ENCODE assay signal across 17 mouse cellular contexts in genomic region chr11:54833833-54834232, GRCm38 (mm10). TPM values are rescaled to one million over a fixed set of nuclear protein-coding genes. Genes with fewer than 3 reads are reported as not detected.
A peak's percentile ranks its signal among the peaks of the same experiment; 100 is the strongest.
DNase-seq lines count a peak whose midpoint lies in the region; ATAC-seq lines count a peak whose summit lies in the region.
"Had no signal": no experiment of that assay in that cellular context is flagged by ENCODE, and none has a peak within 500 bp of the region (broad histone marks: within the 10 kb centered on the region; RNA-seq: fewer than 3 reads in every experiment).

No protein-coding gene starts in this region.

- peak; percentile 24 to 63 for DNase-seq in frontal cortex, postnatal 10 days (ENCODE audit: low spot score in 2 of 2)
- DNase-seq in left cerebral cortex, adult 18-20 months (ENCODE audit: low spot score in 2 of 2): peak; percentile 73 to 87
- DNase-seq in right cerebral cortex, postnatal 25 days: peak; percentile 85
- no peak for DNase-seq in cerebellum, adult 9-10 months
- DNase-seq: adrenal gland, postnatal 25 days; cerebellum, adult 11-12 months; heart, adult 11 months; heart, postnatal 14 days; kidney, adult 11 months; kidney, postnatal 4 days had no signal

- H3K36me3 ChIP-seq in kidney, embryonic 14.5 days (ENCODE audit: control insufficient read depth, insufficient read depth, low read length): no peaks in the 10 kb centered on the region
- no peaks in the 10 kb centered on the region for H3K36me3 ChIP-seq in heart, embryonic 12.5 days
- H3K36me3 ChIP-seq: neural tube, embryonic 15.5 days had no signal

- H3K4me1 ChIP-seq in kidney, embryonic 14.5 days (ENCODE audit: control insufficient read depth, insufficient read depth, low read length): no peaks in the 10 kb centered on the region
- no peaks in the 10 kb centered on the region for H3K4me1 ChIP-seq in heart, embryonic 12.5 days (replicated peaks)
- H3K4me1 ChIP-seq: forebrain, embryonic 13.5 days; neural tube, embryonic 15.5 days had no signal

- no peak overlapping the region for H3K4me2 ChIP-seq in kidney, embryonic 14.5 days (replicated peaks; ENCODE audit: low read depth, low read length)
- H3K4me2 ChIP-seq in heart, embryonic 12.5 days: no peak overlapping the region
- H3K4me2 ChIP-seq: forebrain, embryonic 13.5 days; neural tube, embryonic 15.5 days had no signal

- H3K9me3 ChIP-seq in kidney, embryonic 14.5 days (ENCODE audit: control insufficient read depth, low read length): no peaks in the 10 kb centered on the region
- H3K9me3 ChIP-seq in heart, embryonic 12.5 days (replicated peaks): 0 out of 2 replicates have a peak, but pooled peaks cover 4% of the 10 kb centered on the region
- H3K9me3 ChIP-seq: forebrain, embryonic 13.5 days; neural tube, embryonic 15.5 days had no signal

- no peak overlapping the region for H3K9ac ChIP-seq in kidney, embryonic 14.5 days (ENCODE audit: low read depth, low read length)
- no peak overlapping the region for H3K9ac ChIP-seq in heart, embryonic 12.5 days
- H3K9ac ChIP-seq: forebrain, embryonic 13.5 days; liver, embryonic 14.5 days; neural tube, embryonic 15.5 days had no signal

- ATAC-seq in granulocyte monocyte progenitor cell, adult 5-6 weeks (replicated peaks; ENCODE audit: poor library complexity, severe bottlenecking): peak; percentile 14; the same call in 1 of the 2 replicates
- ATAC-seq in kidney, embryonic 14.5 days (ENCODE audit: low FRiP score, low TSS enrichment): no peak
- no peak for ATAC-seq in heart, embryonic 12.5 days (ENCODE audit: insufficient number of reproducible peaks, low FRiP score)
- ATAC-seq: forebrain, embryonic 13.5 days had no signal

- H3K27ac ChIP-seq in kidney, embryonic 14.5 days (ENCODE audit: low read depth, low read length): no peak overlapping the region
- H3K27ac ChIP-seq in heart, embryonic 12.5 days (ENCODE audit: poor library complexity, severe bottlenecking): no peak overlapping the region
- H3K27ac ChIP-seq: forebrain, embryonic 13.5 days; liver, embryonic 14.5 days; macrophage; neural tube, embryonic 15.5 days had no signal

- no peak overlapping the region for H3K4me3 ChIP-seq in kidney, embryonic 14.5 days (ENCODE audit: low read length)
- H3K4me3 ChIP-seq in heart, embryonic 12.5 days: no peak overlapping the region
- H3K4me3 ChIP-seq: forebrain, embryonic 13.5 days; neural tube, embryonic 15.5 days had no signal

- H3K27me3 ChIP-seq in kidney, embryonic 14.5 days (ENCODE audit: control insufficient read depth, insufficient read depth, low read length): no peaks in the 10 kb centered on the region
- H3K27me3 ChIP-seq in heart, embryonic 12.5 days (replicated peaks): no peaks in the 10 kb centered on the region
- H3K27me3 ChIP-seq: forebrain, embryonic 13.5 days; neural tube, embryonic 15.5 days had no signal

- WGBS in kidney, embryonic 14.5 days: 95% methylated on average over 4 of the region's 4 CpGs
- WGBS in heart, embryonic 12.5 days: 76% methylated on average over 4 of the region's 4 CpGs

RNA-seq across cellular contexts. Expression of gene Lyrm7, which starts 26.9 kb away (rescaled TPM):
- 4.0 and 9.3 TPM in 2 replicates for total RNA-seq in granulocyte monocyte progenitor cell, adult 5-6 weeks (2014; fragmentation: Nextera tagmentation)
- total RNA-seq in granulocyte monocyte progenitor cell, adult 5-6 weeks (2017): 2.0 and 11.1 TPM in 2 replicates
- total RNA-seq in left cerebral cortex, adult 18-20 months (2021): 10 to 100 TPM; 30.1 to 31.1 TPM
- polyA plus RNA-seq in kidney, embryonic 14.5 days (2014; fragmentation: Nextera tagmentation; extraction: Ambion mirVana): 6.7 and 9.6 TPM in 2 replicates
- 14.5 and 20.1 TPM in 2 replicates for polyA plus RNA-seq in heart, embryonic 12.5 days (2016; fragmentation: Nextera tagmentation; extraction: Ambion mirVana)

RNA-seq across cellular contexts. Expression of gene Hint1, which starts 32.4 kb away (rescaled TPM):
- 686 and 699 TPM in 2 replicates for total RNA-seq in granulocyte monocyte progenitor cell, adult 5-6 weeks (2014; fragmentation: Nextera tagmentation)
- total RNA-seq in granulocyte monocyte progenitor cell, adult 5-6 weeks (2017): 600 and 654 TPM in 2 replicates
- total RNA-seq in left cerebral cortex, adult 18-20 months (2021): 100 to 1,000 TPM; 262 to 270 TPM
- 720 and 912 TPM in 2 replicates for polyA plus RNA-seq in kidney, embryonic 14.5 days (2014; fragmentation: Nextera tagmentation; extraction: Ambion mirVana)
- 743 and 765 TPM in 2 replicates for polyA plus RNA-seq in heart, embryonic 12.5 days (2016; fragmentation: Nextera tagmentation; extraction: Ambion mirVana)

RNA-seq across cellular contexts. Expression of gene Cdc42se2, which starts 46.4 kb away (rescaled TPM):
- 41.6 and 47.5 TPM in 2 replicates for total RNA-seq in granulocyte monocyte progenitor cell, adult 5-6 weeks (2014; fragmentation: Nextera tagmentation)
- 48.0 and 48.6 TPM in 2 replicates for total RNA-seq in granulocyte monocyte progenitor cell, adult 5-6 weeks (2017)
- total RNA-seq in left cerebral cortex, adult 18-20 months (2021): 100 to 1,000 TPM; 117 to 125 TPM
- polyA plus RNA-seq in kidney, embryonic 14.5 days (2014; fragmentation: Nextera tagmentation; extraction: Ambion mirVana): 59.3 and 110 TPM in 2 replicates
- 68.7 and 68.9 TPM in 2 replicates for polyA plus RNA-seq in heart, embryonic 12.5 days (2016; fragmentation: Nextera tagmentation; extraction: Ambion mirVana)
